Mouse (Mus musculus) hindbrain, postnatal 0 days (tissue): Measurements from ENCODE around the gene Tlx2. TPM values are rescaled to one million over a fixed set of nuclear protein-coding genes. Genes with fewer than 3 reads are reported as not detected.

Experiments used
- ATAC-seq: fragments of 200-750 bp; cut with Nextera tagmentation; 2 replicates; pipeline ENCODE4 v1.8.0; 2017; ENCODE audit warnings: mild to moderate bottlenecking, moderate TSS enrichment, moderate library complexity
- DNase-seq: peaks from one replicate; pipeline ENCODE4 v3.0.0-alpha.2; 2015; ENCODE audit warnings: low spot score
- H3K27ac ChIP-seq: fragments of 300-500 bp; sonication (generic); 2 replicates; pipeline ENCODE4 v1.5.1; 2014; ENCODE audit warnings: mild to moderate bottlenecking
- H3K27me3 ChIP-seq: fragments of 300-500 bp; sonication (generic); 2 replicates; pipeline ENCODE4 v1.6.1; 2014; ENCODE audit warnings: low read length, mixed read lengths; ENCODE audit not compliant: insufficient read depth
- H3K36me3 ChIP-seq: fragments of 300-500 bp; sonication (generic); 2 replicates; pipeline ENCODE4 v1.6.1; 2014; ENCODE audit warnings: low read length, mixed read lengths; ENCODE audit not compliant: insufficient read depth
- H3K4me1 ChIP-seq: fragments of 300-500 bp; sonication (generic); 2 replicates; pipeline ENCODE4 v1.6.1; 2014; ENCODE audit warnings: antibody characterized with exemption, low read length, mixed read lengths; ENCODE audit not compliant: insufficient read depth
- H3K4me2 ChIP-seq: fragments of 300-500 bp; sonication (generic); 2 replicates; pipeline ENCODE4 v1.6.1; 2014; ENCODE audit warnings: low read depth, mild to moderate bottlenecking, low read length, moderate library complexity, mixed read lengths
- H3K4me3 ChIP-seq: fragments of 300-500 bp; sonication (generic); 2 replicates; pipeline ENCODE4 v1.5.1; 2014; ENCODE audit warnings: low read length
- H3K9ac ChIP-seq: fragments of 300-500 bp; sonication (generic); replicated peaks from 2 replicates; pipeline ENCODE4 v1.6.1; 2014; ENCODE audit warnings: mild to moderate bottlenecking, low read length, moderate library complexity, mixed read lengths
- H3K9me3 ChIP-seq: fragments of 300-500 bp; sonication (generic); 2 replicates; pipeline ENCODE4 v1.6.1; 2016; ENCODE audit warnings: low read length, mixed read lengths
- CTCF ChIP-seq: IDR thresholded peaks from 2 replicates; pipeline ENCODE4 v1.5.1; 2016; ENCODE audit warnings: antibody characterized with exemption, control low read depth, low read depth
- WGBS: fragments of 180-500 bp; shearing (Covaris S2); extraction: QIAGEN DNeasy Blood & Tissue Kit; methylation state at CpG from one replicate; pipeline ENCODE4 v1.1.7; 2014; 5-methylcytosine and 5-hydroxymethylcytosine counted together
- polyA plus RNA-seq: library from polyadenylated mRNA; unstranded; fragments of >200 nt; fragmentation: Nextera tagmentation; extraction: Ambion mirVana; gene quantifications from 2 replicates; pipeline ENCODE4 v1.2.1, GENCODE M21; 2015
- total RNA-seq: library from RNA; depleted of rRNA; stranded (reverse); fragments of >200 nt; gene quantifications from 2 replicates; pipeline ENCODE4 v1.2.3, GENCODE M21; 2014

Gene Tlx2
- total and polyA plus RNA-seq, 2 experiments from 2014 or later = not detected

DNA sequence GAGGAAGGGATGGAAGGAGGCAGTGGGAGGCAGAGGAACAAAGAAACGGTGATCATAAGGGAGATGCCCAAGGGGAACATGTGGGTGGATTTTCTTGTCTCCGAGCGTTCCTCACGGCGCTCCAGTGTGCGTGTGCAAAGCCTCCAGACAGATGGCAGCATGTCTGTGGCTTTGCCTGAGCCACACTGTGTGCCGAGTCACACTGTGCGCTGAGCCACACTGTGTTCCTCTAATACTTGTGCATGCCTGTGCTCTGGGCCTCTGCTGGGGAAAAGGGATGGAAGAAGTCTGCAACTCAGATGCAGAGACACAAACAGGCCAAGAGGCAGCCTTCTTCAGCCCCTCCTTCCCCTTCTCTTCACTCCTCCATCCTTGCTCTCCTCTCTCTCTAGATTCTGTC, 42.8 kb downstream of the Tlx2 start:
- no peak for TF ChIP-seq CTCF
- Histone ChIP-seq H3K27ac (no peak overlapping the region), H3K36me3 (no peaks in the 10 kb centered on the region), H3K27me3 (peaks cover 6% of the 10 kb centered on the region; the same call in 1 of the 2 replicates), H3K9me3 (no peaks in the 10 kb centered on the region), H3K4me2 (no peak overlapping the region), H3K4me3 (no peak overlapping the region), H3K9ac (no peak overlapping the region), H3K4me1 (0 out of 2 replicates have a peak, but pooled peaks cover 3% of the 10 kb centered on the region)
- WGBS = 66% methylated on average over 8 of the region's 8 CpGs
- ATAC-seq (no peak), DNase-seq (no peak)

GRCm38 (mm10) chr6:83025221-83025620, 44.9 kb downstream of the Tlx2 start:
- no peak overlapping the region for H3K4me2 ChIP-seq
- no peak for DNase-seq
- H3K4me3 ChIP-seq = no peak overlapping the region
- no peaks in the 10 kb centered on the region for H3K4me1 ChIP-seq
- ATAC-seq = no peak
- no peak overlapping the region for H3K27ac ChIP-seq
- no peaks in the 10 kb centered on the region for H3K27me3 ChIP-seq
- WGBS = 96% methylated on average over 4 of the region's 4 CpGs
- no peaks in the 10 kb centered on the region for H3K36me3 ChIP-seq
- H3K9me3 ChIP-seq = no peaks in the 10 kb centered on the region
- no peak overlapping the region for H3K9ac ChIP-seq
- TF ChIP-seq CTCF = no peak

DNA sequence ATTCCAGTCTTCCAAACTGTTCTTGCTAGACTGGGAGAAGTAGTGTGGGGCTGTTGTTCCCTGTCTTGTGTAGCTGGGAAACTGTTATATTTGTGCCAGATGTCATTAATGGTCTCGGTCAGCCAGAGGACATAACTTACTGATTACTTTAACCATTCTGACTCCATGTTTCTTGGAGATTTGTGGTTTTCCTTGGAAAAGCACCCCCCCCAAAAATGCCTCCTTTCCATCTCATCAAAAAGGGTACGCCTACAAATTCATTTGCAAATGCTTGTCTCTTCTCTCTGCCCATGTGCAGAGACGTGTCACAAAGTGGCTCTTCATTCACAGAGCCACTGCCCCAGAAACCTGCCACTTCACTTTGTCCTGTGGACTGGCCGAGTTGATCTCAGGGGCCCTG, 45.7 kb downstream of the Tlx2 start:
- H3K9ac ChIP-seq = no peak overlapping the region
- H3K4me1 ChIP-seq = no peaks in the 10 kb centered on the region
- H3K27ac ChIP-seq = no peak overlapping the region
- no peaks in the 10 kb centered on the region for H3K9me3 ChIP-seq
- DNase-seq = no peak
- no peak overlapping the region for H3K4me3 ChIP-seq
- H3K27me3 ChIP-seq = no peaks in the 10 kb centered on the region
- 68% methylated on average over 4 of the region's 4 CpGs for WGBS
- no peaks in the 10 kb centered on the region for H3K36me3 ChIP-seq
- no peak overlapping the region for H3K4me2 ChIP-seq
- TF ChIP-seq CTCF = no peak
- ATAC-seq = no peak

- H3K9ac ChIP-seq = no peak overlapping the region
- DNase-seq = no peak
- H3K9me3 ChIP-seq = no peaks in the 10 kb centered on the region
- no peaks in the 10 kb centered on the region for H3K27me3 ChIP-seq
- TF ChIP-seq CTCF = no peak
- WGBS = 93% methylated on average over 2 of the region's 2 CpGs
- H3K4me1 ChIP-seq = no peaks in the 10 kb centered on the region
- H3K27ac ChIP-seq = no peak overlapping the region
- H3K4me2 ChIP-seq = no peak overlapping the region
- H3K4me3 ChIP-seq = no peak overlapping the region
- no peak for ATAC-seq
- H3K36me3 ChIP-seq = no peaks in the 10 kb centered on the region
Observed at GRCm38 (mm10) chr6:83023786-83024185, 46.3 kb downstream of the Tlx2 start.

GRCm38 (mm10) chr6:83023008-83023407, 47.1 kb downstream of the Tlx2 start:
- DNase-seq (no peak), ATAC-seq (no peak)
- WGBS = 85% methylated on average over 9 of the region's 9 CpGs

DNA sequence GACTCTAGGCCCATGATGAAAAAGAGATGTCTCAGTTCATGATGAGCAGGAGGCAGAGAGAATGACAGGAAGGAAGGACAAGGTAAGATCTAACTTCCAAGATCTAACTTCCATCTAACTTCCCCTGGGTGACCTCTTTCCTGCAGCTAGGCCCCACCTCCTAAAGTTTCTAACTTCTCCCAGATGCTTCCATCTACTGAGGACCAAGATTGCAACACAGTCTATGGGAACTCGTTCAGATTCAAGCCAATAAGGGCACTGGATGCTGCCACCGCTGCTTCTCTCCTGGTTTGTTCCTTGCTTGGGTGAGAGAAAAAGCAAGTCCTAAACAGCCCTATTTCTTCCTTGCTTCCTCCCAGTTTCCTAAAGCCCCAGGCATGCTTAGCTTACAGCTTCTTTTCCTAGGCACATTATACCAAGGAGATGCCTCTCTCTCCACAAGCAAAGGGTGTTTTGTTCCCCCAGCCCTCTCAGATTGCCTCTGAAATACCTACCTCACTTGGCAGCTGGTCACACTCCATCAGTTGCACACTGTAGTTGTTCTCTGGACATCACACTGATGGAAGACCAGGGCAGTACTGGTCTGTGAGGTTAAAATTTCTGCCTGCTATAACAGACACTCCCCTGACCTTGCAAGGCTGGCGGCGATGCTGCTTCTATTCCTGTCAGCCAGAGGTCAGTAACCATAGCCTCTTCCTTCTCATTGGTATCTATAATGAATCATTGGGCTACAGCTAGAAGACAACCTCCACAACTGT, 49.1 kb downstream of the Tlx2 start:
- Histone ChIP-seq H3K27ac (no peak overlapping the region), H3K36me3 (no peaks in the 10 kb centered on the region), H3K4me1 (no peaks in the 10 kb centered on the region), H3K9ac (no peak overlapping the region), H3K27me3 (no peaks in the 10 kb centered on the region), H3K9me3 (no peaks in the 10 kb centered on the region), H3K4me3 (no peak overlapping the region), H3K4me2 (no peak overlapping the region)
- 82% methylated on average over 4 of the region's 4 CpGs for WGBS
- ATAC-seq (no peak), DNase-seq (no peak)
- TF ChIP-seq CTCF = no peak

More at GRCm38 (mm10) chr6:83023008-83023407, 47.1 kb downstream of the Tlx2 start:
- Histone ChIP-seq H3K36me3 (no peaks in the 10 kb centered on the region), H3K27me3 (no peaks in the 10 kb centered on the region), H3K4me1 (no peaks in the 10 kb centered on the region), H3K4me2 (no peak overlapping the region), H3K9ac (no peak overlapping the region), H3K27ac (no peak overlapping the region), H3K9me3 (no peaks in the 10 kb centered on the region), H3K4me3 (no peak overlapping the region)
- no peak for TF ChIP-seq CTCF

- H3K9me3 ChIP-seq = no peaks in the 10 kb centered on the region
- no peak for ATAC-seq
- H3K4me2 ChIP-seq = no peak overlapping the region
- no peaks in the 10 kb centered on the region for H3K27me3 ChIP-seq
- H3K4me1 ChIP-seq = no peaks in the 10 kb centered on the region
- H3K27ac ChIP-seq = no peak overlapping the region
- 88% methylated on average over 6 of the region's 6 CpGs for WGBS
- no peaks in the 10 kb centered on the region for H3K36me3 ChIP-seq
- DNase-seq = no peak
- H3K9ac ChIP-seq = no peak overlapping the region
- H3K4me3 ChIP-seq = no peak overlapping the region
- TF ChIP-seq CTCF = no peak
Observed at GRCm38 (mm10) chr6:83020121-83020520, 50.0 kb downstream of the Tlx2 start.
